Mouse (Mus musculus) liver, postnatal 0 days (tissue): Measurements from ENCODE around the gene Hpf1. TPM values are rescaled to one million over a fixed set of nuclear protein-coding genes. Genes with fewer than 3 reads are reported as not detected.
A peak's percentile ranks its signal among the peaks of the same experiment; 100 is the strongest.

ENCODE experiments used
- ATAC-seq: fragments of 200-750 bp; cut with Nextera tagmentation; 2 replicates; pipeline ENCODE4 v1.8.0; 2017; ENCODE audit warnings: mild to moderate bottlenecking, moderate library complexity
- DNase-seq: peaks from one replicate; pipeline ENCODE4 v3.0.0-alpha.2; 2016
- H3K27ac ChIP-seq: fragments of 300-500 bp; sonication (generic); 2 replicates; pipeline ENCODE4 v1.5.1; 2014; ENCODE audit warnings: antibody characterized with exemption, moderate library complexity, mild to moderate bottlenecking, low read depth
- H3K27me3 ChIP-seq: fragments of 300-500 bp; sonication (generic); 2 replicates; pipeline ENCODE4 v1.6.1; 2014; ENCODE audit warnings: low read length, control low read depth, mixed read lengths; ENCODE audit not compliant: insufficient read depth
- H3K36me3 ChIP-seq: fragments of 300-500 bp; sonication (generic); replicated peaks from 2 replicates; pipeline ENCODE4 v1.6.1; 2014; ENCODE audit warnings: mild to moderate bottlenecking, control low read depth, low read length, moderate library complexity, mixed read lengths; ENCODE audit not compliant: insufficient read depth
- H3K4me1 ChIP-seq: fragments of 300-500 bp; sonication (generic); 2 replicates; pipeline ENCODE4 v1.6.1; 2014; ENCODE audit warnings: antibody characterized with exemption, mild to moderate bottlenecking, control low read depth; ENCODE audit not compliant: insufficient read depth
- H3K4me2 ChIP-seq: fragments of 300-500 bp; sonication (generic); 2 replicates; pipeline ENCODE4 v1.6.1; 2014; ENCODE audit warnings: low read depth, mild to moderate bottlenecking, low read length, moderate library complexity, mixed read lengths
- H3K4me3 ChIP-seq: fragments of 300-500 bp; sonication (generic); 2 replicates; pipeline ENCODE4 v1.5.1; 2014; ENCODE audit warnings: low read depth, low read length
- H3K9ac ChIP-seq: fragments of 300-500 bp; sonication (generic); replicated peaks from 2 replicates; pipeline ENCODE4 v1.6.1; 2014; ENCODE audit warnings: mild to moderate bottlenecking, moderate library complexity
- H3K9me3 ChIP-seq: fragments of 300-500 bp; sonication (generic); 2 replicates; pipeline ENCODE4 v1.6.1; 2016; ENCODE audit warnings: mild to moderate bottlenecking, control low read depth, low read length, mixed read lengths
- CTCF ChIP-seq: sonication (generic); IDR thresholded peaks from 2 replicates; pipeline ENCODE4 v1.5.1; 2016; ENCODE audit warnings: antibody characterized with exemption, low read depth
- EP300 ChIP-seq: IDR thresholded peaks from 2 replicates; pipeline ENCODE4 v1.6.1; 2016; ENCODE audit warnings: antibody characterized with exemption, low read depth, mild to moderate bottlenecking
- WGBS: fragments of 180-500 bp; shearing (Covaris S2); extraction: QIAGEN DNeasy Blood & Tissue Kit; methylation state at CpG from one replicate; pipeline ENCODE4 v1.1.7; 2014; ENCODE audit not compliant: insufficient replicate concordance; 5-methylcytosine and 5-hydroxymethylcytosine counted together
- polyA plus RNA-seq: library from polyadenylated mRNA; unstranded; fragments of >200 nt; fragmentation: Nextera tagmentation; extraction: Ambion mirVana; gene quantifications from 2 replicates; pipeline ENCODE4 v1.2.1, GENCODE M21; 2015

The Hpf1 gene
- polyA plus RNA-seq, 1 experiment from 2014 or later, result 43.4 TPM

- H3K4me3 ChIP-seq, result no peak overlapping the region
- no peaks in the 10 kb centered on the region for H3K4me1 ChIP-seq
- H3K9ac ChIP-seq, result no peak overlapping the region
- H3K4me2 ChIP-seq, result no peak overlapping the region
- DNase-seq, result no peak
- peaks cover 48% of the 10 kb centered on the region for H3K36me3 ChIP-seq
- H3K27ac ChIP-seq, result no peak overlapping the region
- TF ChIP-seq EP300 (no peak), CTCF (no peak)
- no peak for ATAC-seq
- no peaks in the 10 kb centered on the region for H3K9me3 ChIP-seq
- no peaks in the 10 kb centered on the region for H3K27me3 ChIP-seq
- 65% methylated on average over 4 of the region's 4 CpGs for WGBS
These were observed 30.0 kb downstream of the Hpf1 start for GRCm38 (mm10) chr8:60920176-60920575.

- DNase-seq, result no peak
- Histone ChIP-seq H3K9ac (no peak overlapping the region), H3K9me3 (no peaks in the 10 kb centered on the region), H3K4me1 (0 out of 2 replicates have a peak, but pooled peaks cover 3% of the 10 kb centered on the region), H3K4me2 (no peak overlapping the region), H3K36me3 (peaks cover 47% of the 10 kb centered on the region), H3K27ac (no peak overlapping the region), H3K4me3 (no peak overlapping the region), H3K27me3 (no peaks in the 10 kb centered on the region)
- TF ChIP-seq CTCF (peak; percentile 51), EP300 (no peak)
- ATAC-seq, result no peak
These were observed 43.4 kb downstream of the Hpf1 start for GRCm38 (mm10) chr8:60933617-60934016.

GRCm38 (mm10) chr8:60938717-60939424, 48.7 kb downstream of the Hpf1 start:
- Histone ChIP-seq H3K27me3 (no peaks in the 10 kb centered on the region), H3K9me3 (no peaks in the 10 kb centered on the region), H3K4me3 (no peak overlapping the region), H3K36me3 (peaks cover 26% of the 10 kb centered on the region), H3K4me2 (no peak overlapping the region), H3K9ac (no peak overlapping the region), H3K4me1 (0 out of 2 replicates have a peak, but pooled peaks cover 3% of the 10 kb centered on the region), H3K27ac (no peak overlapping the region)
- WGBS, result 47% methylated on average over 3 of the region's 3 CpGs
- peak; percentile 36; the same call in 1 of the 2 replicates for ATAC-seq
- no peak for DNase-seq
- TF ChIP-seq EP300, result peak; percentile 88
- no peak for TF ChIP-seq CTCF

GRCm38 (mm10) chr8:60942867-60943266, 52.6 kb downstream of the Hpf1 start:
- Histone ChIP-seq H3K9me3 (no peaks in the 10 kb centered on the region), H3K4me3 (no peak overlapping the region), H3K27ac (no peak overlapping the region), H3K4me1 (peaks cover 5% of the 10 kb centered on the region; the same call in 1 of the 2 replicates), H3K27me3 (no peaks in the 10 kb centered on the region), H3K36me3 (peaks cover 10% of the 10 kb centered on the region; the same call in 1 of the 2 replicates), H3K4me2 (no peak overlapping the region), H3K9ac (no peak overlapping the region)
- over 99% methylated on average over 2 of the region's 2 CpGs for WGBS
- no peak for DNase-seq
- no peak for ATAC-seq
- TF ChIP-seq CTCF (peak; percentile 58), EP300 (no peak)

GRCm38 (mm10) chr8:60947503-60947902, 57.3 kb downstream of the Hpf1 start:
- Histone ChIP-seq H3K27ac (0 out of 2 replicates have a peak overlapping the region, but pooled peaks have one; percentile 18), H3K27me3 (no peaks in the 10 kb centered on the region), H3K4me1 (peaks cover 20% of the 10 kb centered on the region), H3K36me3 (no peaks in the 10 kb centered on the region), H3K4me2 (no peak overlapping the region), H3K9me3 (no peaks in the 10 kb centered on the region), H3K9ac (no peak overlapping the region), H3K4me3 (no peak overlapping the region)
- no peak for TF ChIP-seq CTCF
- TF ChIP-seq EP300, result no peak
- DNase-seq (no peak), ATAC-seq (peak; percentile 53)

GRCm38 (mm10) chr8:60949859-60950258, 59.6 kb downstream of the Hpf1 start:
- no peak overlapping the region for H3K27ac ChIP-seq
- H3K9me3 ChIP-seq, result no peaks in the 10 kb centered on the region
- H3K4me2 ChIP-seq, result peak overlapping the region; percentile 38; the same call in 1 of the 2 replicates
- no peak overlapping the region for H3K4me3 ChIP-seq
- no peaks in the 10 kb centered on the region for H3K27me3 ChIP-seq
- no peak for TF ChIP-seq EP300
- no peak for TF ChIP-seq CTCF
- H3K9ac ChIP-seq, result no peak overlapping the region
- ATAC-seq (no peak), DNase-seq (no peak)
- H3K36me3 ChIP-seq, result no peaks in the 10 kb centered on the region
- 49% methylated on average over 4 of the region's 4 CpGs for WGBS
- peaks cover 20% of the 10 kb centered on the region for H3K4me1 ChIP-seq
